Mouse (Mus musculus) MEL (cell line): ENCODE results near the gene Pcmt1. TPM values are rescaled to one million over a fixed set of nuclear protein-coding genes. Genes with fewer than 3 reads are reported as not detected.

ENCODE experiments used
- DNase-seq: peaks from one replicate; pipeline ENCODE4 v3.0.0; 2011; ENCODE audit warnings: low read depth, low spot score
- H3K27ac ChIP-seq: 2 replicates; pipeline ENCODE4 v1.5.1; 2012; ENCODE audit warnings: low read depth, mild to moderate bottlenecking, control low read depth, low read length, moderate library complexity; ENCODE audit not compliant: control insufficient read depth
- H3K27me3 ChIP-seq, 2 experiments: fragments of 150-350 bp in 1 of 2; sonication (generic) in 1 of 2; 2 replicates each; pipeline ENCODE4 v1.6.1; 2012; ENCODE audit warnings: low read length in 2 of 2, mild to moderate bottlenecking in 2 of 2, improper control_type of control experiment in 1 of 2, moderate library complexity in 1 of 2; ENCODE audit not compliant: insufficient read depth in 2 of 2, control insufficient read depth in 1 of 2
- H3K36me3 ChIP-seq, 2 experiments: 2 replicates each; pipeline ENCODE4 v1.6.1; 2012 to 2014; ENCODE audit warnings: low read length in 2 of 2, improper control_type of control experiment in 1 of 2, inconsistent platforms in 1 of 2, mild to moderate bottlenecking in 1 of 2; ENCODE audit not compliant: insufficient read depth in 2 of 2, control insufficient read depth in 1 of 2
- H3K4me1 ChIP-seq, 2 experiments: fragments of 150-350 bp in 1 of 2; sonication (generic) in 1 of 2; 2 replicates each; pipeline ENCODE4 v1.6.1; 2012; ENCODE audit warnings: low read length in 2 of 2, improper control_type of control experiment in 1 of 2, mild to moderate bottlenecking in 1 of 2; ENCODE audit not compliant: insufficient read depth in 2 of 2, control insufficient read depth in 1 of 2
- H3K4me3 ChIP-seq, 2 experiments: fragments of 150-350 bp in 1 of 2; sonication (generic) in 1 of 2; 2 replicates each; pipeline ENCODE4 v1.5.1; 2012; ENCODE audit warnings: low read depth in 2 of 2, low read length in 2 of 2, mild to moderate bottlenecking in 2 of 2, moderate library complexity in 2 of 2, control low read depth in 1 of 2, improper control_type of control experiment in 1 of 2; ENCODE audit not compliant: control insufficient read depth in 1 of 2, insufficient read depth in 1 of 2
- H3K79me2 ChIP-seq: 2 replicates; pipeline ENCODE4 v1.6.1; 2012; ENCODE audit warnings: mild to moderate bottlenecking, low read length, moderate library complexity; ENCODE audit not compliant: control insufficient read depth, poor library complexity, insufficient read depth
- H3K9ac ChIP-seq: 2 replicates; pipeline ENCODE4 v1.6.1; 2012; ENCODE audit warnings: low read depth, mild to moderate bottlenecking, control low read depth, low read length, moderate library complexity; ENCODE audit not compliant: control insufficient read depth, poor library complexity, severe bottlenecking
- H3K9me3 ChIP-seq: fragments of 150-350 bp; sonication (generic); replicated peaks from 2 replicates; pipeline ENCODE4 v1.6.1; 2012; ENCODE audit warnings: mild to moderate bottlenecking, low read length, improper control_type of control experiment, moderate library complexity; ENCODE audit not compliant: insufficient read depth
- E2F4 ChIP-seq: IDR thresholded peaks from 2 replicates; pipeline ENCODE4 v1.6.1; 2011; ENCODE audit warnings: low read depth, low read length, improper control_type of control experiment, borderline replicate concordance
- HCFC1 ChIP-seq: IDR thresholded peaks from 2 replicates; pipeline ENCODE4 v1.6.1; 2012; ENCODE audit warnings: low read depth, mild to moderate bottlenecking, inconsistent platforms, low read length, improper control_type of control experiment, moderate library complexity
- NRF1 ChIP-seq: IDR thresholded peaks from 2 replicates; pipeline ENCODE4 v1.6.1; 2014; ENCODE audit warnings: low read depth, mild to moderate bottlenecking, inconsistent platforms, low read length, improper control_type of control experiment, moderate library complexity; ENCODE audit not compliant: poor library complexity, insufficient read depth, severe bottlenecking
- POLR2A ChIP-seq, 2 experiments: IDR thresholded peaks; 2 replicates each; pipeline ENCODE4 v1.6.1; 2011 to 2012; ENCODE audit warnings: low read length in 2 of 2, mild to moderate bottlenecking in 2 of 2, control low read depth in 1 of 2, improper control_type of control experiment in 1 of 2, low read depth in 1 of 2, moderate library complexity in 1 of 2; ENCODE audit not compliant: control insufficient read depth in 1 of 2, insufficient read depth in 1 of 2, poor library complexity in 1 of 2
- POLR2AphosphoS5 ChIP-seq: IDR thresholded peaks from 2 replicates; pipeline ENCODE4 v1.6.1; 2012; ENCODE audit warnings: low read depth, borderline replicate concordance, mild to moderate bottlenecking, inconsistent platforms, low read length, moderate library complexity, mixed read lengths
- polyA plus RNA-seq, 2 experiments: library from polyadenylated mRNA; stranded (reverse) in 1 of 2; unstranded in 1 of 2; fragments of >175 nt in 1 of 2; fragments of >200 nt in 1 of 2; gene quantifications; 2 replicates each; pipeline versions ENCODE4 v1.2.1 to v1.2.4; 2012; ENCODE audit warnings: low replicate concordance in 2 of 2, low read depth in 1 of 2; ENCODE audit not compliant: insufficient read length in 2 of 2, insufficient read depth in 1 of 2, missing spikeins in 1 of 2
- total RNA-seq: library from RNA; depleted of rRNA; stranded (reverse); fragments of 300-350 nt; gene quantifications from 2 replicates; pipeline ENCODE4 v1.2.3, GENCODE M21; 2012; rRNA removed

Pcmt1 gene
- total and polyA plus RNA-seq, 3 experiments = 90.7 to 121 TPM; not detected in 1

GRCm38 (mm10) chr10:7581401-7581800, 99.5 kb downstream of the Pcmt1 start:
- Histone ChIP-seq H3K27me3 (peaks cover 2 to 10% of the 10 kb centered on the region in 2 experiments; a peak in 3 of 4 replicates), H3K4me1 (no peaks in the 10 kb centered on the region), H3K27ac (no peak overlapping the region), H3K36me3 (no peaks in the 10 kb centered on the region), H3K9ac (no peak overlapping the region), H3K9me3 (no peaks in the 10 kb centered on the region), H3K4me3 (no peak overlapping the region), H3K79me2 (no peaks in the 10 kb centered on the region)
- TF ChIP-seq NRF1 (no peak), POLR2AphosphoS5 (no peak), E2F4 (no peak), POLR2A (IDR thresholded peaks at IDR 0.05; ENCODE audit: control insufficient read depth in 1 of 2, insufficient read depth in 1 of 2, low read depth in 1 of 2, low read length in 2 of 2, poor library complexity in 1 of 2) (no peak), HCFC1 (no peak)
- DNase-seq = no peak

Other genes with a start within 250 kb of the Pcmt1 start
- gene Ulbp1, start 207.5 kb downstream of the Pcmt1 start, total RNA-seq = 3.6 and 4.8 TPM in 2 replicates
- 1 to 10 TPM in 1 of 2 experiments, not detected in 1; 5.3 TPM for gene Ulbp1, start 207.5 kb downstream of the Pcmt1 start, polyA plus RNA-seq
- gene Lrp11, start 91.3 kb downstream of the Pcmt1 start, total RNA-seq = 0.72 and 0.92 TPM in 2 replicates
- gene Lrp11, start 91.3 kb downstream of the Pcmt1 start, polyA plus RNA-seq = 1 to 10 TPM in 1 of 2 experiments, not detected in 1; 1.0 TPM
- 64.7 and 70.5 TPM in 2 replicates for gene Nup43, start 13.6 kb downstream of the Pcmt1 start, total RNA-seq
- gene Nup43, start 13.6 kb downstream of the Pcmt1 start, polyA plus RNA-seq = 10 to 100 TPM in 1 of 2 experiments, not detected in 1; 52.9 TPM
- 11.1 and 12.0 TPM in 2 replicates for gene Lats1, start 78 bp upstream of the Pcmt1 start, total RNA-seq
- 10 to 100 TPM; 17.8 to 73.4 TPM for gene Lats1, start 78 bp upstream of the Pcmt1 start, polyA plus RNA-seq
- 46.0 and 47.5 TPM in 2 replicates for gene Katna1, start 44.9 kb upstream of the Pcmt1 start, total RNA-seq
- gene Katna1, start 44.9 kb upstream of the Pcmt1 start, polyA plus RNA-seq = 100 to 1,000 TPM in 1 of 2 experiments, 10 to 100 TPM in 1; 43.3 to 222 TPM
- gene Ginm1, start 111.7 kb upstream of the Pcmt1 start, total RNA-seq = 9.2 and 9.7 TPM in 2 replicates
- gene Ginm1, start 111.7 kb upstream of the Pcmt1 start, polyA plus RNA-seq = 10 to 100 TPM in 1 of 2 experiments, not detected in 1; 13.8 TPM
- 30.1 and 34.7 TPM in 2 replicates for gene Ppil4, start 111.8 kb upstream of the Pcmt1 start, total RNA-seq
- gene Ppil4, start 111.8 kb upstream of the Pcmt1 start, polyA plus RNA-seq = 10 to 100 TPM; 30.5 to 86.3 TPM
- gene Zc3h12d, start 151.3 kb upstream of the Pcmt1 start, total RNA-seq = not detected in 2 replicates
- not detected for gene Zc3h12d, start 151.3 kb upstream of the Pcmt1 start, polyA plus RNA-seq